Mouse (Mus musculus) ES-E14 (cell line): ENCODE data around the gene Far2.
"Not testable (repeated sequence)": the region's sequence is repeated elsewhere in the genome, so short reads cannot be mapped to it uniquely, and the experiment has no call there.

ENCODE experiments used
- CHD2 ChIP-seq: IDR thresholded peaks from 2 replicates; pipeline ENCODE4 v1.6.1; 2014; ENCODE audit warnings: mild to moderate bottlenecking, low read depth, low read length, inconsistent platforms
- MAFK ChIP-seq: IDR thresholded peaks from 2 replicates; pipeline ENCODE4 v1.6.1; 2014; ENCODE audit warnings: mild to moderate bottlenecking, low read depth, low read length, inconsistent platforms; ENCODE audit not compliant: insufficient read depth
- ZNF384 ChIP-seq: IDR thresholded peaks from 2 replicates; pipeline ENCODE4 v1.6.1; 2012; ENCODE audit warnings: low read depth, low read length, inconsistent platforms

GRCm38 (mm10) chr6:148126851-148127250 lies 79.8 kb downstream of the Far2 start:
- TF ChIP-seq ZNF384, CHD2, MAFK: not testable (repeated sequence)
